Mouse (Mus musculus): ENCODE results near the gene Tpra1.

The Tpra1 gene

GRCm38 (mm10) chr6:88889410-88890042, 12.5 kb upstream of the Tpra1 start:
- DNase-seq (ENCODE audit: low spot score in 2 of 2) = no peak

- DNase-seq (ENCODE audit: low spot score in 2 of 2) = no peak
Observed at GRCm38 (mm10) chr6:88890832-88891231, 11.2 kb upstream of the Tpra1 start.

GRCm38 (mm10) chr6:88893559-88893958, 8.5 kb upstream of the Tpra1 start:
- peak; percentile 60 to 69 for DNase-seq (ENCODE audit: low spot score in 2 of 2)

GRCm38 (mm10) chr6:88895943-88896342, 6.1 kb upstream of the Tpra1 start:
- no peak for DNase-seq (ENCODE audit: low spot score in 2 of 2)

- no peak for DNase-seq (ENCODE audit: low spot score in 2 of 2)
Observed at GRCm38 (mm10) chr6:88897246-88897645, 4.8 kb upstream of the Tpra1 start.

- peak; percentile 91 for DNase-seq (ENCODE audit: low spot score in 2 of 2)
Observed at GRCm38 (mm10) chr6:88898534-88899048, 3.5 kb upstream of the Tpra1 start, which contains the start of gene Mcm2. TSS of gene Mcm2 (minus strand) at chr6:88898780.

- no peak for DNase-seq (ENCODE audit: low spot score in 2 of 2)
Observed at GRCm38 (mm10) chr6:88899086-88899485, 3.0 kb upstream of the Tpra1 start.

GRCm38 (mm10) chr6:88899628-88900027, 2.4 kb upstream of the Tpra1 start:
- no peak for DNase-seq (ENCODE audit: low spot score in 2 of 2)

- peak in 1 of 2 experiments; percentile 27 for DNase-seq (ENCODE audit: low spot score in 2 of 2)
Observed at GRCm38 (mm10) chr6:88901471-88901870, 580 bp upstream of the Tpra1 start.

- DNase-seq (ENCODE audit: low spot score in 2 of 2) = no peak
Observed at GRCm38 (mm10) chr6:88903708-88904107, 1.7 kb downstream of the Tpra1 start.

- DNase-seq (ENCODE audit: low spot score in 2 of 2) = no peak
Observed at GRCm38 (mm10) chr6:88904456-88904974, 2.5 kb downstream of the Tpra1 start.

GRCm38 (mm10) chr6:88905042-88905441, 3.0 kb downstream of the Tpra1 start:
- no peak for DNase-seq (ENCODE audit: low spot score in 2 of 2)

- peak; percentile 63 to 67 for DNase-seq (ENCODE audit: low spot score in 2 of 2)
Observed at GRCm38 (mm10) chr6:88906369-88907108, 4.5 kb downstream of the Tpra1 start.

GRCm38 (mm10) chr6:88909151-88909550, 7.1 kb downstream of the Tpra1 start:
- DNase-seq (ENCODE audit: low spot score in 2 of 2) = no peak

GRCm38 (mm10) chr6:88913022-88913421, 11.0 kb downstream of the Tpra1 start:
- DNase-seq (ENCODE audit: low spot score in 2 of 2) = no peak

GRCm38 (mm10) chr6:88913440-88913839, 11.4 kb downstream of the Tpra1 start:
- no peak for DNase-seq (ENCODE audit: low spot score in 2 of 2)

- no peak for DNase-seq (ENCODE audit: low spot score in 2 of 2)
Observed at GRCm38 (mm10) chr6:88914799-88915198, 12.7 kb downstream of the Tpra1 start.

GRCm38 (mm10) chr6:88915510-88915909, 13.5 kb downstream of the Tpra1 start:
- DNase-seq (ENCODE audit: low spot score in 2 of 2) = no peak

- peak; percentile 65 to 69 for DNase-seq (ENCODE audit: low spot score in 2 of 2)
Observed at GRCm38 (mm10) chr6:88916153-88916552, 14.1 kb downstream of the Tpra1 start.

- no peak for DNase-seq (ENCODE audit: low spot score in 2 of 2)
Observed at GRCm38 (mm10) chr6:88918802-88919201, 16.8 kb downstream of the Tpra1 start.

GRCm38 (mm10) chr6:88924502-88925275, 22.6 kb downstream of the Tpra1 start:
- no peak for DNase-seq (ENCODE audit: low spot score in 2 of 2)

- DNase-seq (ENCODE audit: low spot score in 2 of 2) = no peak
Observed at GRCm38 (mm10) chr6:88925640-88926205, 23.7 kb downstream of the Tpra1 start.
